In the genomic region with DNA sequence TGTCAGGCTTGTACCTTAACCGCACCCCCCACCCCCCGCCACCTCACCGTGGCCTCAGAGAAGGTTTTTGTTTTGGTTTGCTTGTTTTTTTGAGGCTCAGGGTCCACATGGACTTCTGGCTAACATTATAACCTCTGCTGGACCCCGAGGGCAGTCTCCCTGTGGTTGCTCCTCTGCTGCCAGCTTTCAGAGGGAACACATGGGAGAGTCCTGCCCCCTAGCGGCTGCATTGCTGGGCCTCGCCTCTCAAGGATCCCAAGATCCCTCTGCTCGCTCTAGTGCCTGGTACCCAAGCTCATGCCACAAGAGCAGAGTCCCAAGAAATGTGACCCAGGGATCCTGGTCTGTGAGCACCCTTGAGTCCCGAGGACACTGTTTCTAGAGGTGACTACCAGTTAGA, we compare ENCODE assay signal across 9 mouse cellular contexts. TPM values are rescaled to one million over a fixed set of nuclear protein-coding genes. Genes with fewer than 3 reads are reported as not detected.
DNase-seq lines count a peak whose midpoint lies in the region; ATAC-seq and TF ChIP-seq lines count a peak whose summit lies in the region.
"Had no signal": no experiment of that assay in that cellular context is flagged by ENCODE, and none has a peak within 500 bp of the region (broad histone marks: within the 10 kb centered on the region; RNA-seq: fewer than 3 reads in every experiment).

No protein-coding gene starts in this region.

- no peak overlapping the region for H3K27ac ChIP-seq in kidney, embryonic 16.5 days (ENCODE audit: low read length)
- H3K27ac ChIP-seq in ES-Bruce4 (ENCODE audit: insufficient read depth, low read length), result no peak overlapping the region
- H3K27ac ChIP-seq in limb, embryonic 11.5 days (replicated peaks; ENCODE audit: low read depth, low read length), result no peak overlapping the region
- H3K27ac ChIP-seq: midbrain, embryonic 12.5 days had no signal

- H3K4me2 ChIP-seq in kidney, embryonic 16.5 days (replicated peaks; ENCODE audit: low read depth, low read length), result no peak overlapping the region
- H3K4me2 ChIP-seq in limb, embryonic 11.5 days (ENCODE audit: low read depth, severe bottlenecking), result no peak overlapping the region; the same call in 1 of the 2 replicates
- H3K4me2 ChIP-seq: midbrain, embryonic 12.5 days had no signal

- H3K4me3 ChIP-seq in kidney, embryonic 16.5 days (ENCODE audit: low read length), result no peak overlapping the region
- no peak overlapping the region for H3K4me3 ChIP-seq in ES-Bruce4 (ENCODE audit: low read depth, low read length)
- H3K4me3 ChIP-seq in limb, embryonic 11.5 days (ENCODE audit: low read depth, low read length), result no peak overlapping the region
- H3K4me3 ChIP-seq: midbrain, embryonic 12.5 days had no signal

- peak; percentile 89 for TF ChIP-seq CTCF in ES-Bruce4 (IDR thresholded peaks at IDR 0.05; ENCODE audit: low read depth, low read length)

- ATAC-seq in kidney, embryonic 16.5 days (ENCODE audit: low FRiP score, low TSS enrichment), result no peak
- ATAC-seq in limb, embryonic 11.5 days (ENCODE audit: insufficient number of reproducible peaks, low FRiP score, low TSS enrichment, low read depth), result no peak

- no peaks in the 10 kb centered on the region for H3K27me3 ChIP-seq in kidney, embryonic 16.5 days (ENCODE audit: insufficient read depth, low read length)
- H3K27me3 ChIP-seq in ES-Bruce4 (ENCODE audit: control insufficient read depth, insufficient read depth, low read length, poor library complexity, severe bottlenecking), result no peaks in the 10 kb centered on the region
- H3K27me3 ChIP-seq in limb, embryonic 11.5 days (ENCODE audit: control insufficient read depth, insufficient read depth, low read length), result no peaks in the 10 kb centered on the region
- H3K27me3 ChIP-seq: midbrain, embryonic 12.5 days had no signal

- 49% methylated on average over 8 of the region's 8 CpGs for WGBS in kidney, embryonic 16.5 days
- 38% methylated on average over 8 of the region's 8 CpGs for WGBS in limb, embryonic 11.5 days

- H3K9me3 ChIP-seq in kidney, embryonic 16.5 days (ENCODE audit: low read length), result no peaks in the 10 kb centered on the region
- no peaks in the 10 kb centered on the region for H3K9me3 ChIP-seq in ES-Bruce4 (replicated peaks; ENCODE audit: control insufficient read depth, insufficient read depth, low read length, poor library complexity, severe bottlenecking)
- no peaks in the 10 kb centered on the region for H3K9me3 ChIP-seq in limb, embryonic 11.5 days (ENCODE audit: control insufficient read depth, low read length)
- H3K9me3 ChIP-seq: midbrain, embryonic 12.5 days had no signal

- no peaks in the 10 kb centered on the region for H3K4me1 ChIP-seq in kidney, embryonic 16.5 days (ENCODE audit: insufficient read depth, low read length)
- no peaks in the 10 kb centered on the region for H3K4me1 ChIP-seq in ES-Bruce4 (ENCODE audit: control insufficient read depth, insufficient read depth, low read length)
- no peaks in the 10 kb centered on the region for H3K4me1 ChIP-seq in limb, embryonic 11.5 days (ENCODE audit: control insufficient read depth, insufficient read depth, low read length)

- peak; percentile 44 for DNase-seq in kidney, adult 11 months
- peak; percentile 75 to 81 for DNase-seq in adrenal gland, postnatal 36 days
- DNase-seq in frontal cortex, postnatal 10 days (ENCODE audit: low spot score in 2 of 2), result peak; percentile 17 to 39
- DNase-seq in limb, embryonic 11.5 days (ENCODE audit: low spot score), result peak; percentile 82
- peak; percentile 84 for DNase-seq in retina, embryonic 14.5 days (ENCODE audit: low spot score)
- no peak for DNase-seq in ovary, postnatal 14 days (ENCODE audit: low spot score)

- no peak for TF ChIP-seq POLR2A in ES-Bruce4 (IDR thresholded peaks at IDR 0.05; ENCODE audit: insufficient read depth, low read length)

- no peak overlapping the region for H3K9ac ChIP-seq in kidney, embryonic 16.5 days (replicated peaks; ENCODE audit: low read length)
- H3K9ac ChIP-seq in ES-Bruce4 (ENCODE audit: low read depth, poor library complexity, severe bottlenecking), result no peak overlapping the region
- H3K9ac ChIP-seq in limb, embryonic 11.5 days (ENCODE audit: low read length), result no peak overlapping the region
- H3K9ac ChIP-seq: midbrain, embryonic 12.5 days had no signal

- TF ChIP-seq EP300 in ES-Bruce4 (IDR thresholded peaks at IDR 0.05; ENCODE audit: insufficient read depth, low read depth, low read length), result no peak

- no peaks in the 10 kb centered on the region for H3K36me3 ChIP-seq in kidney, embryonic 16.5 days (ENCODE audit: insufficient read depth, low read length)
- no peaks in the 10 kb centered on the region for H3K36me3 ChIP-seq in ES-Bruce4 (ENCODE audit: control insufficient read depth, insufficient read depth, low read length, poor library complexity, severe bottlenecking)
- H3K36me3 ChIP-seq in limb, embryonic 11.5 days (ENCODE audit: control insufficient read depth, insufficient read depth, low read length), result no peaks in the 10 kb centered on the region
- H3K36me3 ChIP-seq: midbrain, embryonic 12.5 days had no signal

RNA-seq across cellular contexts. Expression of a gene that starts 15.0 kb away (rescaled TPM):
- polyA plus RNA-seq in kidney, embryonic 16.5 days (2015; fragmentation: Nextera tagmentation; extraction: Ambion mirVana), result 13.6 and 14.5 TPM in 2 replicates
- polyA plus RNA-seq in ES-Bruce4 (2011; ENCODE audit: insufficient read depth, insufficient read length, low read depth, missing spikeins), result 9.8 and 12.0 TPM in 2 replicates
- 10 to 100 TPM; 27.8 to 29.2 TPM for total RNA-seq in adrenal gland, postnatal 36 days (2021)
- polyA plus RNA-seq in limb, embryonic 11.5 days (2014; fragmentation: Nextera tagmentation; extraction: Ambion mirVana), result 19.8 and 19.9 TPM in 2 replicates

RNA-seq across cellular contexts. Expression of a gene that starts 45.5 kb away (rescaled TPM):
- polyA plus RNA-seq in kidney, embryonic 16.5 days (2015; fragmentation: Nextera tagmentation; extraction: Ambion mirVana), result 19.6 and 20.3 TPM in 2 replicates
- 17.0 and 18.1 TPM in 2 replicates for polyA plus RNA-seq in ES-Bruce4 (2011; ENCODE audit: insufficient read depth, insufficient read length, low read depth, missing spikeins)
- 10 to 100 TPM; 25.5 to 33.2 TPM for total RNA-seq in adrenal gland, postnatal 36 days (2021)
- 17.5 and 19.0 TPM in 2 replicates for polyA plus RNA-seq in limb, embryonic 11.5 days (2014; fragmentation: Nextera tagmentation; extraction: Ambion mirVana)
